Mouse (Mus musculus): Measurements from ENCODE around the gene Wsb2.

DNA sequence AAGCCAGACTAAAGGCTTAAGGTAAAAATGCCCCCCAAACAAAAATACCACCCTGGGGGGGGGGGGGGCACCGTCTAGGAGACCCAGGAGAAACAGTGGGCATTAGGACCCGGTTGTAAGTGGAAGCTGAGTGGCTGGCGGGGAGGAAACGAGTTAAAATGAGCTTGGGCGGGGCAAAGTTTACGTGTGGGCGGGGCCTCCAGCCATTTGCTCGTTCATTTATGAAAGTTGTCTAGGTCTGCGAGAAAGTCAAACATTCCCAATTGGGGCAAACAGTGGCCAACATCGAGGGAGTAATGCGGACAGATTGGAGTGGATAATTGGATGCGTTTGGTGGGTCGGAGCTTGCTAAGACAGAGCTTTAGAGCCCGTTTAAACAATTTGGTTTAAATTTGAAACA, 43.7 kb upstream of the Wsb2 start:
- TF ChIP-seq GATA1 (IDR thresholded peaks at IDR 0.05; ENCODE audit: low read length), result no peak
- TF ChIP-seq TAL1 (IDR thresholded peaks at IDR 0.05; ENCODE audit: low read length), result no peak

Measured in erythroblast, embryonic 14.5 days (primary cell).